Mouse (Mus musculus) urinary bladder, postnatal 4 days (tissue): ENCODE data around the gene 4930550L24Rik.

Source experiments
- DNase-seq, 2 experiments: peaks; one replicate each; pipeline ENCODE4 v3.0.0; 2021 to 2022; ENCODE audit warnings: low spot score in 2 of 2

The 4930550L24Rik gene

GRCm38 (mm10) chrX:58909060-58909459, at the start of gene 4930550L24Rik:
4930550L24Rik (plus strand) TSS chrX:58909360.
- DNase-seq: no peak

GRCm38 (mm10) chrX:58900753-58901152, 8.4 kb upstream of the 4930550L24Rik start:
- DNase-seq: no peak

DNA sequence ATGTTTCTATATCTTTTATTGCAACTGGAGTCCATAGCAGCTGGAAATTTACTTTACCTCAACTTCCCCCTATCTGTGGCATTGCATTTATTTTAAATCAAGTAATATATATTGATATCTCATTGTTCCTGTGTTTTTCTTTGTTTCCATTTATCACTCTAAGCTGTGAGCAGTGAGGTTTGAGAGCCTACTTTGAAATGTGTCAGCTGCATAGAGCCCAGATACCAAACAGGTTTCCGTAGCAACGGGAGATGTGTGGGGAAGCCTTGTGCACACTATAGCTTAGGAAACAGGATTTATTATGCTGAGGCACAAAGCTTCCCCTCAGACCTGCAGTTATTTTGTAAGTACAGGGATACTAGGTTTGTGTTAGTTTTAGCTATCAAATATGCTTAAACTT, 58.8 kb downstream of the 4930550L24Rik start:
- DNase-seq: no peak
